Comparison of ENCODE assay signal across 21 mouse cellular contexts in genomic region chr4:151633795-151634194, GRCm38 (mm10).
"Had no signal": no experiment of that assay in that cellular context is flagged by ENCODE, and none has a peak within 500 bp of the region (broad histone marks: within the 10 kb centered on the region; RNA-seq: fewer than 3 reads in every experiment).

No protein-coding gene starts in this region.

- ATAC-seq: forebrain, embryonic 13.5 days; forebrain, embryonic 14.5 days; forebrain, embryonic 15.5 days; forebrain, embryonic 16.5 days; forebrain, postnatal 0 days had no signal

- DNase-seq: cerebellum, adult 8-10 months; cerebellum, adult 9-10 months; cerebellum, adult 9-11 months; cerebellum, postnatal 10 days; cerebellum, postnatal 14 days; cerebellum, postnatal 25 days; cerebellum, postnatal 36 days; embryo, embryonic 11 days; forebrain, postnatal 0 days; gastrocnemius, adult 2 months; gastrocnemius, postnatal 10 days; gastrocnemius, postnatal 14 days; gastrocnemius, postnatal 25 days; gastrocnemius, postnatal 36 days; heart, adult 11 months; heart, adult 18-20 months; heart, adult 2 months had no signal
